Mouse (Mus musculus) CH12.LX (cell line): ENCODE data around the gene Cyp20a1. TPM values are rescaled to one million over a fixed set of nuclear protein-coding genes. Genes with fewer than 3 reads are reported as not detected.

ENCODE experiments used
- DNase-seq: peaks from one replicate; pipeline ENCODE4 v3.0.0-alpha.2; 2013; ENCODE audit errors: extremely low read depth
- H3K27ac ChIP-seq: 2 replicates; pipeline ENCODE4 v1.5.1; 2012; ENCODE audit warnings: low read depth, mild to moderate bottlenecking, control low read depth, moderate library complexity; ENCODE audit not compliant: insufficient read depth
- H3K27me3 ChIP-seq: replicated peaks from 2 replicates; pipeline ENCODE3; 2012; ENCODE audit warnings: inconsistent platforms
- H3K36me3 ChIP-seq, 2 experiments: replicated peaks in 1 of 2; 2 replicates each; pipeline versions ENCODE3 to v1.6.1; 2012; ENCODE audit warnings: inconsistent platforms in 1 of 2, low read length in 1 of 2, mild to moderate bottlenecking in 1 of 2, mixed read lengths in 1 of 2, moderate library complexity in 1 of 2; ENCODE audit not compliant: control insufficient read depth in 1 of 2, insufficient read depth in 1 of 2
- H3K4me1 ChIP-seq, 2 experiments: 2 replicates each; pipeline ENCODE4 v1.6.1; 2012; ENCODE audit warnings: inconsistent platforms in 1 of 2, moderate library complexity in 1 of 2; ENCODE audit not compliant: insufficient read depth in 2 of 2, control insufficient read depth in 1 of 2
- H3K4me2 ChIP-seq: 2 replicates; pipeline ENCODE4 v1.6.1; 2012; ENCODE audit warnings: low read depth, mild to moderate bottlenecking, control low read depth; ENCODE audit not compliant: poor library complexity, insufficient read depth, severe bottlenecking
- H3K4me3 ChIP-seq, 3 experiments: fragments of 150-350 bp in 1 of 3; sonication (generic) in 1 of 3; replicated peaks in 1 of 3; 2 replicates each; pipeline versions ENCODE3 to v1.5.1; 2011 to 2012; ENCODE audit warnings: low read depth in 2 of 3, low read length in 2 of 3, mild to moderate bottlenecking in 2 of 3, moderate library complexity in 2 of 3, control low read depth in 1 of 3, improper control_type of control experiment in 1 of 3, inconsistent platforms in 1 of 3, mixed read lengths in 1 of 3; ENCODE audit not compliant: poor library complexity in 1 of 3
- H3K79me2 ChIP-seq: replicated peaks from 2 replicates; pipeline ENCODE4 v1.6.1; 2012; ENCODE audit warnings: mild to moderate bottlenecking, moderate library complexity; ENCODE audit not compliant: control insufficient read depth, poor library complexity, insufficient read depth, severe bottlenecking; ENCODE audit errors: extremely low read depth
- H3K9ac ChIP-seq: 2 replicates; pipeline ENCODE4 v1.6.1; 2012; ENCODE audit warnings: low read depth, mild to moderate bottlenecking, control low read depth, moderate library complexity; ENCODE audit not compliant: insufficient read depth
- H3K9me3 ChIP-seq: replicated peaks from 2 replicates; pipeline ENCODE3; 2012; ENCODE audit warnings: low read length, inconsistent platforms, mixed read lengths
- BHLHE40 ChIP-seq: IDR thresholded peaks from 2 replicates; pipeline ENCODE4 v1.6.1; 2011; ENCODE audit warnings: mild to moderate bottlenecking, low read depth, low read length, improper control_type of control experiment
- CHD1 ChIP-seq: IDR thresholded peaks from 2 replicates; pipeline ENCODE4 v1.6.1; 2012; ENCODE audit warnings: low read depth, low read length, improper control_type of control experiment, inconsistent platforms
- CHD2 ChIP-seq: IDR thresholded peaks from 2 replicates; pipeline ENCODE4 v1.6.1; 2011; ENCODE audit warnings: low read length, improper control_type of control experiment
- CTCF ChIP-seq, 2 experiments: IDR thresholded peaks in 1 of 2; conservative IDR thresholded peaks in 1 of 2; 2 replicates each; pipeline ENCODE4 v1.5.1; 2011 to 2012; ENCODE audit warnings: low read depth in 2 of 2, low read length in 2 of 2, improper control_type of control experiment in 1 of 2, inconsistent platforms in 1 of 2, mild to moderate bottlenecking in 1 of 2, moderate library complexity in 1 of 2
- ELF1 ChIP-seq: IDR thresholded peaks from 2 replicates; pipeline ENCODE4 v1.6.1; 2014; ENCODE audit warnings: low read depth, mild to moderate bottlenecking, inconsistent platforms, low read length, improper control_type of control experiment
- ETS1 ChIP-seq: conservative IDR thresholded peaks from 2 replicates; pipeline ENCODE4 v1.6.1; 2012; ENCODE audit warnings: low read depth, mild to moderate bottlenecking, inconsistent platforms, low read length, improper control_type of control experiment, moderate library complexity
- JUN ChIP-seq: IDR thresholded peaks from 2 replicates; pipeline ENCODE4 v1.6.1; 2011; ENCODE audit warnings: low read depth, mild to moderate bottlenecking, low read length, improper control_type of control experiment, moderate library complexity; ENCODE audit not compliant: insufficient read depth
- KAT2A ChIP-seq: IDR thresholded peaks from 2 replicates; pipeline ENCODE4 v1.6.1; 2012; ENCODE audit warnings: low read length, improper control_type of control experiment, inconsistent platforms; ENCODE audit not compliant: insufficient replicate concordance
- MAFK ChIP-seq: IDR thresholded peaks from 2 replicates; pipeline ENCODE4 v1.6.1; 2011; ENCODE audit warnings: low read length, improper control_type of control experiment; ENCODE audit not compliant: insufficient replicate concordance
- MAX ChIP-seq: IDR thresholded peaks from 2 replicates; pipeline ENCODE4 v1.6.1; 2011; ENCODE audit warnings: low read length, improper control_type of control experiment
- MYC ChIP-seq: IDR thresholded peaks from 2 replicates; pipeline ENCODE4 v1.6.1; 2011; ENCODE audit warnings: low read depth, mild to moderate bottlenecking, improper control_type of control experiment, low read length
- NELFE ChIP-seq: IDR thresholded peaks from 2 replicates; pipeline ENCODE4 v1.6.1; 2011; ENCODE audit warnings: low read depth, low read length, improper control_type of control experiment
- PAX5 ChIP-seq: IDR thresholded peaks from 2 replicates; pipeline ENCODE4 v1.6.1; 2012; ENCODE audit warnings: low read length, inconsistent platforms, mixed read lengths
- POLR2AphosphoS2 ChIP-seq: IDR thresholded peaks from 2 replicates; pipeline ENCODE4 v1.6.1; 2011; ENCODE audit warnings: low read depth, low read length, improper control_type of control experiment
- RAD21 ChIP-seq: IDR thresholded peaks from 2 replicates; pipeline ENCODE4 v1.6.1; 2011; ENCODE audit warnings: low read depth, mild to moderate bottlenecking, low read length, improper control_type of control experiment, moderate library complexity
- RCOR1 ChIP-seq: conservative IDR thresholded peaks from 2 replicates; pipeline ENCODE4 v1.6.1; 2012; ENCODE audit warnings: low read depth, mild to moderate bottlenecking, inconsistent platforms, low read length, improper control_type of control experiment
- SIN3A ChIP-seq: IDR thresholded peaks from 2 replicates; pipeline ENCODE4 v1.6.1; 2012; ENCODE audit warnings: low read length, improper control_type of control experiment, inconsistent platforms
- SMC3 ChIP-seq: IDR thresholded peaks from 2 replicates; pipeline ENCODE4 v1.6.1; 2011; ENCODE audit warnings: low read depth, low read length, improper control_type of control experiment
- USF1 ChIP-seq: IDR thresholded peaks from 2 replicates; pipeline ENCODE4 v1.6.1; 2014; ENCODE audit warnings: low read depth, mild to moderate bottlenecking, inconsistent platforms, low read length, improper control_type of control experiment
- ZC3H11A ChIP-seq: IDR thresholded peaks from 2 replicates; pipeline ENCODE4 v1.6.1; 2012; ENCODE audit warnings: low read depth, mild to moderate bottlenecking, inconsistent platforms, low read length, improper control_type of control experiment
- ZNF384 ChIP-seq: IDR thresholded peaks from 2 replicates; pipeline ENCODE4 v1.6.1; 2012; ENCODE audit warnings: low read depth, low read length, improper control_type of control experiment, inconsistent platforms
- dilution Hi-C: fragments of 300-500 bp; cut with MboI; formaldehyde crosslinking; loops from 2 replicates; pipeline ENCODE4 v1.14.3; 2020; ENCODE audit warnings: low sequenced_read_pairs; ENCODE audit not compliant: extremely low pct_unique_long_range_greater_than_20kb, extremely low pct_ligation_motif_present
- in situ Hi-C: fragments of 300-500 bp; cut with MboI; formaldehyde crosslinking; loops from 3 replicates; pipeline ENCODE4 v1.14.3; 2019; ENCODE audit warnings: low sequenced_read_pairs, low pct_ligation_motif_present, low pct_unique_long_range_greater_than_20kb, mixed read lengths
- polyA plus RNA-seq: library from polyadenylated mRNA; unstranded; fragments of >175 nt; gene quantifications from 2 replicates; pipeline ENCODE4 v1.2.1, GENCODE M21; 2012; ENCODE audit warnings: low read depth; ENCODE audit not compliant: insufficient read length
- total RNA-seq, 2 experiments: library from RNA; depleted of rRNA; stranded (reverse); fragments of 300-350 nt in 1 of 2; fragments of >200 nt in 1 of 2; gene quantifications; 2 replicates each; pipeline ENCODE4 v1.2.3; 2012 to 2014

Gene Cyp20a1
- total and polyA plus RNA-seq, 3 experiments = 20.4 to 41.4 (median 26.9) TPM

GRCm38 (mm10) chr1:60361626-60362025 is 18.5 kb downstream of the Cyp20a1 start:
- Histone ChIP-seq H3K36me3 (peaks cover 9 to 48% of the 10 kb centered on the region in 2 experiments), H3K27me3 (no peaks in the 10 kb centered on the region), H3K4me3 (no peak overlapping the region), H3K4me2 (no peak overlapping the region), H3K79me2 (no peaks in the 10 kb centered on the region), H3K4me1 (peaks cover 0 to 11% of the 10 kb centered on the region in 2 experiments; a peak in 1 of 4 replicates), H3K9ac (no peak overlapping the region), H3K27ac (no peak overlapping the region), H3K9me3 (no peaks in the 10 kb centered on the region)
- in situ Hi-C loops (no loop called here), dilution Hi-C loops (no loop called here)
- no peak for DNase-seq
- TF ChIP-seq CHD1 = no peak
- no peak for TF ChIP-seq ETS1
- TF ChIP-seq RCOR1 = no peak
- TF ChIP-seq SIN3A = no peak
- no peak for TF ChIP-seq SMC3
- no peak for TF ChIP-seq MYC
- no peak for TF ChIP-seq MAX
- no peak for TF ChIP-seq BHLHE40
- TF ChIP-seq KAT2A = no peak
- TF ChIP-seq NELFE = no peak
- no peak for TF ChIP-seq ZNF384
- no peak for TF ChIP-seq CHD2
- no peak for TF ChIP-seq JUN

GRCm38 (mm10) chr1:60376556-60376955 is 33.4 kb downstream of the Cyp20a1 start:
- no peaks in the 10 kb centered on the region for H3K27me3 ChIP-seq
- H3K4me2 ChIP-seq = no peak overlapping the region
- in situ Hi-C loops = no loop called here
- TF ChIP-seq CTCF (conservative IDR thresholded peaks at IDR 0.05 in 1 of 2, IDR thresholded peaks at IDR 0.05 in 1 of 2; ENCODE audit: low read depth in 2 of 2, low read length in 2 of 2) (no peak), USF1 (no peak), ELF1 (no peak), ZNF384 (no peak), MAFK (no peak), CHD2 (no peak), ETS1 (no peak), BHLHE40 (no peak), RCOR1 (no peak), ZC3H11A (no peak), POLR2AphosphoS2 (no peak), SIN3A (no peak), RAD21 (no peak), PAX5 (no peak)
- no peak for DNase-seq
- dilution Hi-C loops = no loop called here
- no peaks in the 10 kb centered on the region for H3K79me2 ChIP-seq
- no peaks in the 10 kb centered on the region for H3K4me1 ChIP-seq
- peaks cover 11 to 47% of the 10 kb centered on the region in 2 experiments for H3K36me3 ChIP-seq
- no peak overlapping the region for H3K4me3 ChIP-seq
- no peak overlapping the region for H3K27ac ChIP-seq
- H3K9ac ChIP-seq = no peak overlapping the region
- no peaks in the 10 kb centered on the region for H3K9me3 ChIP-seq
